Mouse (Mus musculus) urinary bladder, postnatal 10 days (tissue): ENCODE data around the gene Olfr26.
"Not testable (repeated sequence)": the region's sequence is repeated elsewhere in the genome, so short reads cannot be mapped to it uniquely, and the experiment has no call there.

Experiments
- DNase-seq: peaks from one replicate; pipeline ENCODE4 v3.0.0; 2022; ENCODE audit warnings: low spot score

Olfr26 gene

GRCm38 (mm10) chr9:38854760-38855159 lies at the start of gene Olfr26:
Gene Olfr26, plus strand, starts transcription at chr9:38855060.
- no peak for DNase-seq

- DNase-seq = no peak
Measured at GRCm38 (mm10) chr9:38805696-38806095, 49.2 kb upstream of the Olfr26 start.

GRCm38 (mm10) chr9:38814314-38814713 lies 40.5 kb upstream of the Olfr26 start, which contains the start of gene Olfr922:
Gene Olfr922, plus strand, starts transcription at chr9:38814614.
- DNase-seq = no peak

- DNase-seq = no peak
Measured at GRCm38 (mm10) chr9:38815458-38815986, 39.3 kb upstream of the Olfr26 start.

GRCm38 (mm10) chr9:38826245-38826644 lies 28.6 kb upstream of the Olfr26 start, which contains the start of gene Olfr923:
Gene Olfr923, plus strand, starts transcription at chr9:38826545.
- no peak for DNase-seq

- DNase-seq = no peak
Measured at GRCm38 (mm10) chr9:38833027-38833426, 21.8 kb upstream of the Olfr26 start.

- no peak for DNase-seq
Measured at GRCm38 (mm10) chr9:38844149-38844548, 10.7 kb upstream of the Olfr26 start, which contains the start of gene Olfr924. Gene Olfr924, plus strand, starts transcription at chr9:38844449.

GRCm38 (mm10) chr9:38874880-38875279 lies 20.0 kb downstream of the Olfr26 start:
- DNase-seq = not testable (repeated sequence)

GRCm38 (mm10) chr9:38876826-38877225 lies 22.0 kb downstream of the Olfr26 start, which contains the start of gene Olfr926:
Gene Olfr926, plus strand, starts transcription at chr9:38877126.
- DNase-seq = no peak
